In genomic region chr8:84777899-84778637, GRCm38 (mm10) we compare ENCODE assay signal across 14 mouse cellular contexts. TPM values are rescaled to one million over a fixed set of nuclear protein-coding genes. Genes with fewer than 3 reads are reported as not detected.
DNase-seq lines count a peak whose midpoint lies in the region; ATAC-seq and TF ChIP-seq lines count a peak whose summit lies in the region.
"Had no signal": no experiment of that assay in that cellular context is flagged by ENCODE, and none has a peak within 500 bp of the region (broad histone marks: within the 10 kb centered on the region; RNA-seq: fewer than 3 reads in every experiment).

No protein-coding gene starts in this region.

- no peaks in the 10 kb centered on the region for H3K36me3 ChIP-seq in intestine, embryonic 15.5 days
- no peaks in the 10 kb centered on the region for H3K36me3 ChIP-seq in intestine, postnatal 0 days (ENCODE audit: control insufficient read depth, insufficient read depth)
- H3K36me3 ChIP-seq in embryonic facial prominence, embryonic 14.5 days (ENCODE audit: control insufficient read depth, insufficient read depth, low read length) = no peaks in the 10 kb centered on the region
- H3K36me3 ChIP-seq: embryonic facial prominence, embryonic 12.5 days had no signal

- peak; percentile 58 to 64 for DNase-seq in cerebellum, postnatal 10 days
- no peak for DNase-seq in embryonic facial prominence, embryonic 14.5 days (ENCODE audit: low spot score)
- peak; percentile 51 for DNase-seq in neural tube, embryonic 10.5 days (ENCODE audit: extremely low spot score, low spot score)
- DNase-seq in right cerebral cortex, adult 2 months (ENCODE audit: low spot score in 2 of 2) = no peak
- no peak for DNase-seq in kidney, adult 9 months
- DNase-seq: kidney, adult 11 months; lung, postnatal 36 days; right cerebral cortex, postnatal 14 days had no signal

- no peak for ATAC-seq in cerebellum, adult (ENCODE audit: insufficient number of reproducible peaks, low FRiP score, low TSS enrichment)
- ATAC-seq in intestine, embryonic 15.5 days = no peak
- no peak for ATAC-seq in intestine, postnatal 0 days
- no peak for ATAC-seq in embryonic facial prominence, embryonic 14.5 days (ENCODE audit: low read depth)

- no peaks in the 10 kb centered on the region for H3K9me3 ChIP-seq in intestine, embryonic 15.5 days
- H3K9me3 ChIP-seq in intestine, postnatal 0 days (ENCODE audit: control insufficient read depth) = no peaks in the 10 kb centered on the region
- H3K9me3 ChIP-seq in embryonic facial prominence, embryonic 14.5 days (ENCODE audit: control insufficient read depth, low read length) = no peaks in the 10 kb centered on the region
- H3K9me3 ChIP-seq: embryonic facial prominence, embryonic 12.5 days; G1E; limb, embryonic 12.5 days had no signal

- WGBS in intestine, embryonic 15.5 days = 62% methylated on average over 10 of the region's 10 CpGs
- WGBS in intestine, postnatal 0 days = 67% methylated on average over 10 of the region's 10 CpGs
- WGBS in embryonic facial prominence, embryonic 14.5 days = 51% methylated on average over 10 of the region's 10 CpGs

- H3K4me3 ChIP-seq in intestine, embryonic 15.5 days (replicated peaks) = no peak overlapping the region
- no peak overlapping the region for H3K4me3 ChIP-seq in intestine, postnatal 0 days (ENCODE audit: low read depth, low read length)
- no peak overlapping the region for H3K4me3 ChIP-seq in embryonic facial prominence, embryonic 14.5 days (ENCODE audit: low read depth, low read length)
- H3K4me3 ChIP-seq: embryonic facial prominence, embryonic 12.5 days; limb, embryonic 12.5 days had no signal

- no peak overlapping the region for H3K9ac ChIP-seq in intestine, embryonic 15.5 days
- H3K9ac ChIP-seq in intestine, postnatal 0 days (ENCODE audit: low read depth, low read length) = no peak overlapping the region
- H3K9ac ChIP-seq in embryonic facial prominence, embryonic 14.5 days (ENCODE audit: low read depth, low read length) = no peak overlapping the region
- H3K9ac ChIP-seq: embryonic facial prominence, embryonic 12.5 days; limb, embryonic 12.5 days had no signal

- H3K4me2 ChIP-seq in intestine, embryonic 15.5 days (replicated peaks) = 0 out of 2 replicates have a peak overlapping the region, but pooled peaks have one; percentile 11
- no peak overlapping the region for H3K4me2 ChIP-seq in intestine, postnatal 0 days (replicated peaks; ENCODE audit: low read depth)
- peak overlapping the region; percentile 21 for H3K4me2 ChIP-seq in embryonic facial prominence, embryonic 14.5 days (ENCODE audit: low read depth, low read length)
- H3K4me2 ChIP-seq: embryonic facial prominence, embryonic 12.5 days; limb, embryonic 12.5 days had no signal

- H3K27ac ChIP-seq in intestine, embryonic 15.5 days = no peak overlapping the region
- H3K27ac ChIP-seq in intestine, postnatal 0 days (ENCODE audit: low read depth, low read length) = no peak overlapping the region
- 0 out of 2 replicates have a peak overlapping the region, but pooled peaks have one; percentile 12 for H3K27ac ChIP-seq in embryonic facial prominence, embryonic 14.5 days (replicated peaks; ENCODE audit: low read depth, low read length)
- H3K27ac ChIP-seq: embryonic facial prominence, embryonic 12.5 days; limb, embryonic 12.5 days had no signal

- peaks cover 80% of the 10 kb centered on the region for H3K27me3 ChIP-seq in intestine, embryonic 15.5 days (replicated peaks)
- H3K27me3 ChIP-seq in intestine, postnatal 0 days (replicated peaks; ENCODE audit: control insufficient read depth, insufficient read depth, low read length) = peaks cover 70% of the 10 kb centered on the region
- H3K27me3 ChIP-seq in embryonic facial prominence, embryonic 14.5 days (replicated peaks; ENCODE audit: control insufficient read depth, insufficient read depth, low read length) = peaks cover 49% of the 10 kb centered on the region

- no peak for TF ChIP-seq CTCF in intestine, postnatal 0 days (IDR thresholded peaks at IDR 0.05; ENCODE audit: low read depth)

- H3K4me1 ChIP-seq in intestine, embryonic 15.5 days (replicated peaks) = peaks cover 21% of the 10 kb centered on the region
- H3K4me1 ChIP-seq in intestine, postnatal 0 days (replicated peaks; ENCODE audit: control insufficient read depth, insufficient read depth, low read length) = 0 out of 2 replicates have a peak, but pooled peaks cover 8% of the 10 kb centered on the region
- H3K4me1 ChIP-seq in embryonic facial prominence, embryonic 14.5 days (ENCODE audit: control insufficient read depth, insufficient read depth, low read length) = peaks cover 72% of the 10 kb centered on the region

RNA-seq across cellular contexts. Expression of gene Nfix, which starts 22.1 kb away (rescaled TPM):
- 14.2 and 14.8 TPM in 2 replicates for polyA plus RNA-seq in intestine, embryonic 15.5 days (2015; fragmentation: Nextera tagmentation; extraction: Ambion mirVana)
- 11.2 and 12.0 TPM in 2 replicates for polyA plus RNA-seq in intestine, postnatal 0 days (2015; fragmentation: Nextera tagmentation; extraction: Ambion mirVana)
- polyA plus RNA-seq in embryonic facial prominence, embryonic 14.5 days (2014; fragmentation: Nextera tagmentation; extraction: Ambion mirVana) = 64.0 and 67.4 TPM in 2 replicates

RNA-seq across cellular contexts. Expression of gene Dand5, which starts 44.6 kb away (rescaled TPM):
- polyA plus RNA-seq in intestine, embryonic 15.5 days (2015; fragmentation: Nextera tagmentation; extraction: Ambion mirVana) = 4.5 and 5.3 TPM in 2 replicates
- polyA plus RNA-seq in intestine, postnatal 0 days (2015; fragmentation: Nextera tagmentation; extraction: Ambion mirVana) = 1.9 and 2.2 TPM in 2 replicates
- polyA plus RNA-seq in embryonic facial prominence, embryonic 14.5 days (2014; fragmentation: Nextera tagmentation; extraction: Ambion mirVana) = 5.8 and 6.8 TPM in 2 replicates

RNA-seq across cellular contexts. Expression of gene Gadd45gip1, which starts 53.3 kb away (rescaled TPM):
- 61.7 and 62.6 TPM in 2 replicates for polyA plus RNA-seq in intestine, embryonic 15.5 days (2015; fragmentation: Nextera tagmentation; extraction: Ambion mirVana)
- polyA plus RNA-seq in intestine, postnatal 0 days (2015; fragmentation: Nextera tagmentation; extraction: Ambion mirVana) = 36.3 and 37.6 TPM in 2 replicates
- polyA plus RNA-seq in embryonic facial prominence, embryonic 14.5 days (2014; fragmentation: Nextera tagmentation; extraction: Ambion mirVana) = 41.3 and 41.5 TPM in 2 replicates

RNA-seq across cellular contexts. Expression of gene G430095P16Rik, which starts 55.3 kb away (rescaled TPM):
- polyA plus RNA-seq in intestine, embryonic 15.5 days (2015; fragmentation: Nextera tagmentation; extraction: Ambion mirVana) = 3.1 and 3.7 TPM in 2 replicates
- 1.0 and 1.5 TPM in 2 replicates for polyA plus RNA-seq in intestine, postnatal 0 days (2015; fragmentation: Nextera tagmentation; extraction: Ambion mirVana)
- polyA plus RNA-seq in embryonic facial prominence, embryonic 14.5 days (2014; fragmentation: Nextera tagmentation; extraction: Ambion mirVana) = 2.0 and 2.7 TPM in 2 replicates

Comparison
In these comparisons a context has a peak if more than half of its experiments do, and no peak if none do; other contexts are left out.
1. DNase-seq: peak in cerebellum, postnatal 10 days (2 of 2) and neural tube, embryonic 10.5 days (single experiment); none in embryonic facial prominence, embryonic 14.5 days (single experiment), right cerebral cortex, adult 2 months (0 of 2) and kidney, adult 9 months (single experiment).